Comparison of ENCODE assay signal across 8 mouse cellular contexts in the genomic region with DNA sequence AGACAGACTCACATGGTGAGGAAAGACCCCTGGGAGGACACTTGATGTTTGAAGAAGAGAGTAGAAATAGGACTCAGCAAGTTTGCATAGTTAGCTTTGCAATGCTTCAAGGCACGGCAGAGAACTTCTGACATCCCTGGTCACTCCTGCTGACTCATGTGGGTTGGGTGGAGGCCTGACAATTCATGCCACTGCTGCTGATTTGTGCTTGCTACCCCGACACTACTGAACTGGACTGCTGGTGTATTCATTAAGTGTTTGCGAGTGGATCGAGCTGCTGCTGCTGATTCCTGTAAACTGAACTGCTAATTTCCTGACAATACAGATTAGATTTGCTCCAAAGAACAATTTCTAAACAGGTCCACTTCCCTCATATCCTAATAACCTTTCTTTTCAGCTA. TPM values are rescaled to one million over a fixed set of nuclear protein-coding genes. Genes with fewer than 3 reads are reported as not detected.
DNase-seq lines count a peak whose midpoint lies in the region; ATAC-seq and TF ChIP-seq lines count a peak whose summit lies in the region.
"Had no signal": no experiment of that assay in that cellular context is flagged by ENCODE, and none has a peak within 500 bp of the region (broad histone marks: within the 10 kb centered on the region; RNA-seq: fewer than 3 reads in every experiment).

No protein-coding gene starts in this region.

- no peaks in the 10 kb centered on the region for H3K27me3 ChIP-seq in G1E (ENCODE audit: insufficient read depth, low read length)
- H3K27me3 ChIP-seq in heart, embryonic 13.5 days (replicated peaks) = no peaks in the 10 kb centered on the region

- no peak overlapping the region; the same call in 1 of the 2 replicates for H3K4me3 ChIP-seq in G1E (ENCODE audit: low read depth, low read length)
- H3K4me3 ChIP-seq in heart, embryonic 13.5 days = no peak overlapping the region

- no peak for TF ChIP-seq CTCF in G1E (IDR thresholded peaks at IDR 0.05; ENCODE audit: low read depth, low read length)

- DNase-seq in G1E (ENCODE audit: low spot score) = no peak
- peak; percentile 41 for DNase-seq in adrenal gland, postnatal 10 days
- peak; percentile 71 for DNase-seq in lung, postnatal 36 days
- DNase-seq in testis, postnatal 10 days (ENCODE audit: low spot score) = no peak
- DNase-seq in thymus, postnatal 14 days = no peak
- DNase-seq in cerebellum, adult 9-10 months = no peak

- peak overlapping the region; percentile 3; the same call in 1 of the 2 replicates for H3K4me2 ChIP-seq in heart, embryonic 13.5 days

- H3K9ac ChIP-seq in heart, embryonic 13.5 days = no peak overlapping the region

- H3K36me3 ChIP-seq in G1E (replicated peaks) = peaks cover 34% of the 10 kb centered on the region
- H3K36me3 ChIP-seq in heart, embryonic 13.5 days = 0 out of 2 replicates have a peak, but pooled peaks cover 6% of the 10 kb centered on the region

- peaks cover 41% of the 10 kb centered on the region for H3K4me1 ChIP-seq in G1E (ENCODE audit: insufficient read depth, low read depth, low read length)
- H3K4me1 ChIP-seq in heart, embryonic 13.5 days = peaks cover 26% of the 10 kb centered on the region

- peak; percentile 45 for ATAC-seq in G1E (ENCODE audit: extremely low read depth, insufficient number of reproducible peaks, low FRiP score, poor library complexity, severe bottlenecking)
- no peak for ATAC-seq in heart, embryonic 13.5 days (ENCODE audit: extremely low read depth, insufficient number of reproducible peaks, low FRiP score, low TSS enrichment)
- ATAC-seq: hindbrain, embryonic 16.5 days had no signal

- no peak overlapping the region for H3K27ac ChIP-seq in heart, embryonic 13.5 days (replicated peaks)

- 35% methylated on average over 4 of the region's 4 CpGs for WGBS in heart, embryonic 13.5 days

- no peaks in the 10 kb centered on the region for H3K9me3 ChIP-seq in G1E (replicated peaks)
- no peaks in the 10 kb centered on the region for H3K9me3 ChIP-seq in heart, embryonic 13.5 days

RNA-seq across cellular contexts. Expression of gene Abi1, which starts 18.3 kb away (rescaled TPM):
- total RNA-seq in G1E (2014; fragmentation: Nextera tagmentation) = 120 and 124 TPM in 2 replicates
- total RNA-seq in G1E (2017) = 138 and 144 TPM in 2 replicates
- 41.5 and 51.9 TPM in 2 replicates for polyA plus RNA-seq in G1E (2012)
- 10 to 100 TPM; 57.6 to 57.8 TPM for total RNA-seq in adrenal gland, postnatal 10 days (2021)
- polyA plus RNA-seq in heart, embryonic 13.5 days (2015; fragmentation: Nextera tagmentation; extraction: Ambion mirVana) = 28.7 and 31.5 TPM in 2 replicates

RNA-seq across cellular contexts. Expression of gene Acbd5, which starts 46.2 kb away (rescaled TPM):
- total RNA-seq in G1E (2014; fragmentation: Nextera tagmentation) (17.2 and 21.5 TPM in 2 replicates), G1E (2017) (17.9 and 25.1 TPM in 2 replicates)
- polyA plus RNA-seq in G1E (2012) = 3.9 and 5.2 TPM in 2 replicates
- 10 to 100 TPM; 65.0 to 68.6 TPM for total RNA-seq in adrenal gland, postnatal 10 days (2021)
- 24.3 and 26.7 TPM in 2 replicates for polyA plus RNA-seq in heart, embryonic 13.5 days (2015; fragmentation: Nextera tagmentation; extraction: Ambion mirVana)

Comparison
In these comparisons a context has a peak if more than half of its experiments do, and no peak if none do; other contexts are left out.
1. DNase-seq: peak in adrenal gland, postnatal 10 days (single experiment) and lung, postnatal 36 days (single experiment); none in G1E (single experiment), testis, postnatal 10 days (single experiment), thymus, postnatal 14 days (single experiment) and cerebellum, adult 9-10 months (single experiment).